Mouse (Mus musculus) kidney, adult 2 months (tissue): ENCODE results near the gene Cubn. TPM values are rescaled to one million over a fixed set of nuclear protein-coding genes. Genes with fewer than 3 reads are reported as not detected.

ENCODE experiments used
- DNase-seq: peaks from one replicate; pipeline ENCODE4 v3.0.0; 2021
- H3K27ac ChIP-seq: fragments of 200-500 bp; 2 replicates; pipeline ENCODE4 v1.5.1; 2012; ENCODE audit warnings: low read depth, low read length, control low read depth, inconsistent platforms; ENCODE audit not compliant: insufficient read depth
- H3K27me3 ChIP-seq: fragments of 200-500 bp; replicated peaks from 2 replicates; pipeline ENCODE4 v1.6.1; 2012; ENCODE audit warnings: mild to moderate bottlenecking, moderate library complexity, low read length, inconsistent platforms; ENCODE audit not compliant: control insufficient read depth, insufficient read depth
- H3K36me3 ChIP-seq: fragments of 200-500 bp; 2 replicates; pipeline ENCODE4 v1.6.1; 2012; ENCODE audit warnings: mild to moderate bottlenecking, moderate library complexity, low read length, inconsistent platforms; ENCODE audit not compliant: control insufficient read depth, insufficient read depth
- H3K4me1 ChIP-seq: fragments of 200-500 bp; 2 replicates; pipeline ENCODE4 v1.6.1; 2011; ENCODE audit warnings: low read length; ENCODE audit not compliant: control insufficient read depth, insufficient read depth
- H3K4me3 ChIP-seq: fragments of 200-500 bp; 2 replicates; pipeline ENCODE4 v1.5.1; 2011; ENCODE audit warnings: mild to moderate bottlenecking, low read depth, low read length, control low read depth; ENCODE audit not compliant: insufficient read depth
- CTCF ChIP-seq: fragments of 200-500 bp; conservative IDR thresholded peaks from 2 replicates; pipeline ENCODE4 v1.5.1; 2011; ENCODE audit warnings: low read depth, mild to moderate bottlenecking, control low read depth, low read length, moderate library complexity, mixed read lengths; ENCODE audit not compliant: insufficient read depth, insufficient read length
- POLR2A ChIP-seq: fragments of 200-500 bp; IDR thresholded peaks from one replicate; pipeline ENCODE4 v1.6.1; 2011; ENCODE audit warnings: low read depth, low read length, control low read depth
- WGBS: fragments of 180-500 bp; shearing (Covaris S2); methylation state at CpG from one replicate; pipeline ENCODE4 v1.1.7; 2018; 5-methylcytosine and 5-hydroxymethylcytosine counted together
- polyA plus RNA-seq: library from polyadenylated mRNA; depleted of rRNA; stranded (reverse); fragments of >200 nt; gene quantifications from 2 replicates; pipeline ENCODE4 v1.2.3, GENCODE M21; 2012

Cubn gene
- polyA plus RNA-seq, 1 experiment, result 56.2 TPM

DNA sequence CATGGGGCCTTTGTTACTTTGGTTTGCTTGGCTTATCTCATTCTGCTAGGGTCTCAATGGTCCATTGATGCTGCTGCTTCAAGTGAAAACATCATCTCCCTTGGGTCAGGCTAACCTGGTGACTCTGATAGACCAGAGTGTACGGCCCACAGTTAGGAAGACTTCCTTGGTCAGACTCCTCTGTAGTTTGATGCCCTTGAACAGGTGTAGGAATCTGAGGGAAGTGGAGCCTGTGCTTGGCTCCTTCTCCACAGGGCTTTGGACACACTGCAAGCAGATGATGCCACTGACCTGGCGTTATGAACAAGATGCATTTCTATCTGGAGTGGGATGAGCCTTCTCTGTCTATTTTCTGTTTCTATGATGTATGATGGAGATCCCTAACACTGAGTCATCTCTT, 11.1 kb upstream of the Cubn start:
- Histone ChIP-seq H3K36me3 (no peaks in the 10 kb centered on the region), H3K27ac (no peak overlapping the region), H3K4me3 (no peak overlapping the region), H3K27me3 (no peaks in the 10 kb centered on the region), H3K4me1 (no peaks in the 10 kb centered on the region)
- 95% methylated on average over 2 of the region's 2 CpGs for WGBS
- TF ChIP-seq POLR2A, result no peak
- TF ChIP-seq CTCF, result no peak
- DNase-seq, result no peak

DNA sequence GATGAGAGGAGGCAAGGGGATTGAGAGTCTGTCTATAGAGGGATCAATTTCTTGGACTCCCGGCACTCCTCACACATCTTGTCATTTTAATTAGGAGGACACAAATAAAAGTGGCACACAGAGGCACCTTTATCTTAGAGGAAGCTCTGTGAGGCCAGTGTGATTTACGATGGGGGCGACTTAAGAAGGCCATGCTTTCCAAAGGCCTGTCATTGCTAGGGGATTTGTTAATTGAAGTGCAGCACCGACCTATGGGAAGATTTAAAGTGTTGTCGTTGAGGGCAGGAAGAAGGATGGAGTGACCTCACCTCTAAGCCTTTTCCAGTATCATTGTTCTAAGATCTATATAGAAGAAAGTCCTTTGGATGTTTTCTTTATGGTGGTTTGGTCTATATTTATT, 9.9 kb upstream of the Cubn start:
- 32% methylated on average over 5 of the region's 5 CpGs for WGBS
- H3K4me1 ChIP-seq, result no peaks in the 10 kb centered on the region; the same call in 1 of the 2 replicates
- no peak for DNase-seq
- H3K4me3 ChIP-seq, result no peak overlapping the region
- TF ChIP-seq POLR2A, result no peak
- no peak for TF ChIP-seq CTCF
- H3K36me3 ChIP-seq, result no peaks in the 10 kb centered on the region
- no peaks in the 10 kb centered on the region for H3K27me3 ChIP-seq
- no peak overlapping the region for H3K27ac ChIP-seq

DNA sequence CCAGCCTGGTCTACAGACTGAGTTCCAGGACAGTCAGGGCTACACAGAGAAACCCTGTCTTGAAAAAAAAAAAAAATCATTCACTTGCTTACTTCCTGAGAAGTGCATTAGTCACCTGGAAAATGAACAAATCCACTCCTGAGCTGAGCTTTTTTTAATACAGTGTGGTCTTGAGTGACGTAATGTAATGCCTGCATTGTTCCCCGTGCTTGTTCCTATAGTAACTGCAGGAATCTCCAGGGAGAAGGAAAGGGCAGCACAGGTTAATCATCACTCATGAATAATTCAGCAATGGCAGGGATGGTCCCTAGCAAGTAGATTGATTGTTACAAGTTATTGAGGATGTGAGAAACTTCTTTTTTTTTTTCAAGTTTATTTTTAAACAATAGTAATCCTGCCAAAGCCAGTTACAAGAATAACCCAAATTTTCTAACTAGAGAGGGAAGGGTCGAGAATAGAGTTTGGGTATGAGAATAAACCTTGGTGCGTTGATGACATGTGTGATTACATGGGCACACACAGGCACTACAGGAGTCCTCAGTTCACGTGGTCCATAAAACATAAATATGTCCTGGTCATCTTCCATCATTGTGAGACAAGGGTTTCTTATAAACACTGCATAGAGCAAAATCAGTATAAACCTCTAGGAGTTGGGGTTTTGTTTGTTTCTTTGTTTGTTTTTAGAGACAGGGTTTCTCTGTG, 8.8 kb upstream of the Cubn start:
- Histone ChIP-seq H3K4me3 (no peak overlapping the region), H3K27me3 (no peaks in the 10 kb centered on the region), H3K36me3 (no peaks in the 10 kb centered on the region), H3K27ac (no peak overlapping the region), H3K4me1 (no peaks in the 10 kb centered on the region; the same call in 1 of the 2 replicates)
- TF ChIP-seq CTCF (no peak), POLR2A (no peak)
- no peak for DNase-seq
- 52% methylated on average over 5 of the region's 5 CpGs for WGBS

DNA sequence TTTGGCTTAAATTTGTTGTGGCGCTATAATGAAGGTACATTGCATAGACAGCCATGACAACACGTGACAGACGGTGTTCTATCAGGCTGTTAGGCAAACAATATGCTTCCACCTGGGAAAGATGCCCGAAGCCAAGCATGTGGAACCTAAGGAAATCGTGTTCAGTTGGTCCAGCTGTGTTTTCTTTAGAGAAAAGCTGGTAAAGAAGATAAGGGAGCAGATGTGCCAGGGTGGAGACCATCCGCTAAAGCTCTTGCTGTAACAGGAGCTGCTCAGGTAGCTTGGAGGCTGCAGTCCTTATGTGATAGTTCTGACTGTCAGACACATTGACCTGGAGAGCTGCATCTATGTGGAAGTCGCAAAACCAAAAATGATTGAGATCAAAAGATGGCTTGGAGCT, 7.6 kb upstream of the Cubn start:
- TF ChIP-seq CTCF (no peak), POLR2A (no peak)
- 76% methylated on average over 7 of the region's 7 CpGs for WGBS
- no peak for DNase-seq
- Histone ChIP-seq H3K27ac (no peak overlapping the region), H3K27me3 (no peaks in the 10 kb centered on the region), H3K36me3 (no peaks in the 10 kb centered on the region), H3K4me3 (no peak overlapping the region), H3K4me1 (no peaks in the 10 kb centered on the region; the same call in 1 of the 2 replicates)

DNA sequence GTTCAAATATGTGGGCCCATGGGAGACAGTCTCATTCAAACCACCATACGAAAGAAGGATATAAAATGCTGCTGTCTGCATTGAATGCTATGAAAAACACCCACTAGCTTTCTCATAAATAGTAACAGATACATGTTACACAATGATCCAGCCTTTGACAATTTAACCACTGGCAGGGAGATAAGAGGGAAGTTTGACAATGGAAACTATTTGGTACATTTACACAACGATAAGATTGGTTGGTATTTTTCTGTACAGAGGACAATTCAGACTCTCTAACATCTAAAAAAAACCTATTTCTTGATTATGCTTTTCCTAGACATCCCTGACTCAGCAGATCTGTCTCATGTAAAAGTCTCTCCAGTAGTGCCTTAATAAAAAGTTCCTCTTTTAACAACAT, 4.5 kb upstream of the Cubn start:
- DNase-seq, result no peak
- TF ChIP-seq POLR2A (no peak), CTCF (no peak)
- Histone ChIP-seq H3K36me3 (no peaks in the 10 kb centered on the region), H3K27me3 (no peaks in the 10 kb centered on the region), H3K4me1 (peaks cover 4% of the 10 kb centered on the region; the same call in 1 of the 2 replicates), H3K27ac (no peak overlapping the region), H3K4me3 (no peak overlapping the region)
- 56% methylated on average over 2 of the region's 2 CpGs for WGBS

DNA sequence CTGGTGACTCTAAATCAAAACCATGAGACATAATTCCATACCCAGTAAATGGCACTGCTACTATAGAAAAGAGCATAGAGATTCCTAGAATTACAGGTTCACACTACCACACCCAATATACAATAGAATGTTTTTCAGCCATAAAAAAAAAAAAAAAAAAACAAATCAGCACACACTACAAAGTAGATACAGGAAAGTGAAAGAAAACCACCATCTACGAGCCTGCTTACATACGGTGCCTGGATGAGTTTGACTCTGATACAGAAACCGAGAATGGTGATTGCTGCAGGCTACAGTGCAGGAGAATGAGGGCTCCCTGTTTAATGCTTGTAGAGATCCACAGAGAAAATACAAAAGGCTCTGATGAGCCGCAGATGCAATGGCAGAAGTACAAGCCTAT, 1.3 kb upstream of the Cubn start:
- 76% methylated on average over 4 of the region's 4 CpGs for WGBS
- no peak overlapping the region; the same call in 1 of the 2 replicates for H3K27ac ChIP-seq
- TF ChIP-seq CTCF (no peak), POLR2A (no peak)
- no peak overlapping the region for H3K4me3 ChIP-seq
- H3K27me3 ChIP-seq, result no peaks in the 10 kb centered on the region
- no peak for DNase-seq
- H3K4me1 ChIP-seq, result peaks cover 9% of the 10 kb centered on the region; the same call in 1 of the 2 replicates
- no peaks in the 10 kb centered on the region; the same call in 1 of the 2 replicates for H3K36me3 ChIP-seq

DNA sequence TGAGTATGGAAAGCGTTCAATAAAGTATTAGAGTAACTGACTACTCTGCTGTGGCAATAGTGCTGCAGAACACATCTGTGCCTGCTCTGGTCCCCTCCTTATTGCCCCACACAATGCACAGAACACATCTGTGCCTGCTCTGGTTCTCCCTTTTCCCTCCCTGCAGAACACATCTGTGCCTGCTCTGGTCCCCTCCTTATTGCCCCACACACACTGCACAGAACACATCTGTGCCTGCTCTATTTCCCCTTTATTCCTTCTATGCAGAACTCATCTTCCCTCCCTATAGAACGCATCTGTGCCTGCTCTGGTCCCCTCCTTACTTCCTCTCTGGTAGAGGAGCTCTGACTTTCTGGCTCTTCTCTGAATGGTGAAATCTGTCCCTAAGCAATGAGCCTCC, 1.1 kb downstream of the Cubn start:
- 64% methylated on average over 2 of the region's 2 CpGs for WGBS
- no peak for DNase-seq
- H3K27ac ChIP-seq, result no peak overlapping the region
- TF ChIP-seq POLR2A (no peak), CTCF (no peak)
- peaks cover 12% of the 10 kb centered on the region; the same call in 1 of the 2 replicates for H3K4me1 ChIP-seq
- H3K27me3 ChIP-seq, result no peaks in the 10 kb centered on the region
- peak overlapping the region; percentile 56 for H3K4me3 ChIP-seq
- peaks cover 2% of the 10 kb centered on the region; the same call in 1 of the 2 replicates for H3K36me3 ChIP-seq
